Mouse (Mus musculus): ENCODE results near the gene Srrd. TPM values are rescaled to one million over a fixed set of nuclear protein-coding genes. Genes with fewer than 3 reads are reported as not detected.
A peak's percentile ranks its signal among the peaks of the same experiment; 100 is the strongest.

Gene Srrd
- total RNA-seq (2021), result 1 to 10 TPM; 8.4 to 9.4 TPM
- long read RNA-seq, experiment 1, transcript Srrd-203 (7 exons, 1,064 nt), result major isoform, 6 of 12 reads
- long read RNA-seq, experiment 1, partial matches to known transcripts, result 0 of 12 reads
- long read RNA-seq, experiment 1, other reads (novel, unspliced or antisense), result 4 of 12 reads
- long read RNA-seq, experiment 2, partial matches to known transcripts, result 4 of 11 reads
- long read RNA-seq, experiment 2, other reads (novel, unspliced or antisense), result 2 of 11 reads

GRCm38 (mm10) chr5:112342463-112343204, at the start of gene Srrd, which contains the start of gene Hps4:
TSS of gene Srrd (minus strand) at chr5:112343040.
TSS of gene Hps4 (plus strand) at chr5:112343083.
- intact Hi-C loops (cut with DNase I), result loop anchor here (5.0 kb wide), 1 partner anchor 85 kb away; no protein-coding TSS in a partner anchor
- peak; percentile 91 to 93 for DNase-seq

- intact Hi-C loops (cut with DNase I), result no loop called here
- DNase-seq, result no peak
These were observed 49.0 kb upstream of the Srrd start for GRCm38 (mm10) chr5:112391676-112392323.

- no peak for DNase-seq
These were observed 48.2 kb upstream of the Srrd start for GRCm38 (mm10) chr5:112391002-112391401.

GRCm38 (mm10) chr5:112389352-112389751, 46.5 kb upstream of the Srrd start:
- no peak for DNase-seq
- intact Hi-C loops (cut with DNase I), result no loop called here

More at GRCm38 (mm10) chr5:112391002-112391401, 48.2 kb upstream of the Srrd start:
- intact Hi-C loops (cut with DNase I), result no loop called here

- DNase-seq, result no peak
- intact Hi-C loops (cut with DNase I), result no loop called here
These were observed 43.1 kb upstream of the Srrd start for GRCm38 (mm10) chr5:112385973-112386372.

- no peak for DNase-seq
These were observed 42.1 kb upstream of the Srrd start for GRCm38 (mm10) chr5:112384805-112385472.

GRCm38 (mm10) chr5:112382641-112383330, 39.9 kb upstream of the Srrd start:
- intact Hi-C loops (cut with DNase I), result no loop called here
- DNase-seq, result peak; percentile 33 to 48

More at GRCm38 (mm10) chr5:112384805-112385472, 42.1 kb upstream of the Srrd start:
- intact Hi-C loops (cut with DNase I), result no loop called here

- intact Hi-C loops (cut with DNase I), result no loop called here
- no peak for DNase-seq
These were observed 39.2 kb upstream of the Srrd start for GRCm38 (mm10) chr5:112382042-112382441.

GRCm38 (mm10) chr5:112381154-112381553, 38.3 kb upstream of the Srrd start:
- DNase-seq, result no peak
- intact Hi-C loops (cut with DNase I), result no loop called here

GRCm38 (mm10) chr5:112378716-112379115, 35.9 kb upstream of the Srrd start:
- intact Hi-C loops (cut with DNase I), result no loop called here
- no peak for DNase-seq

GRCm38 (mm10) chr5:112377380-112377779, 34.5 kb upstream of the Srrd start:
- DNase-seq, result no peak
- intact Hi-C loops (cut with DNase I), result no loop called here

- intact Hi-C loops (cut with DNase I), result no loop called here
- no peak for DNase-seq
These were observed 33.3 kb upstream of the Srrd start for GRCm38 (mm10) chr5:112376111-112376510.

GRCm38 (mm10) chr5:112371933-112372332, 29.1 kb upstream of the Srrd start:
- no peak for DNase-seq
- intact Hi-C loops (cut with DNase I), result no loop called here

- intact Hi-C loops (cut with DNase I), result no loop called here
- DNase-seq, result no peak
These were observed 27.5 kb upstream of the Srrd start for GRCm38 (mm10) chr5:112370236-112370813.

- intact Hi-C loops (cut with DNase I), result no loop called here
- no peak for DNase-seq
These were observed 26.5 kb upstream of the Srrd start for GRCm38 (mm10) chr5:112369326-112369725.

GRCm38 (mm10) chr5:112368666-112369065, 25.8 kb upstream of the Srrd start:
- intact Hi-C loops (cut with DNase I), result no loop called here
- DNase-seq, result no peak

- intact Hi-C loops (cut with DNase I), result no loop called here
- no peak for DNase-seq
These were observed 25.1 kb upstream of the Srrd start for GRCm38 (mm10) chr5:112367929-112368328.

GRCm38 (mm10) chr5:112367338-112367737, 24.5 kb upstream of the Srrd start:
- intact Hi-C loops (cut with DNase I), result no loop called here
- no peak for DNase-seq

GRCm38 (mm10) chr5:112366879-112367278, 24.0 kb upstream of the Srrd start:
- no peak for DNase-seq
- intact Hi-C loops (cut with DNase I), result no loop called here
